Mouse (Mus musculus) hindbrain, embryonic 14.5 days (tissue): Measurements from ENCODE around the gene Zfp90. TPM values are rescaled to one million over a fixed set of nuclear protein-coding genes. Genes with fewer than 3 reads are reported as not detected.

Experiments
- ATAC-seq: fragments of 200-750 bp; cut with Nextera tagmentation; 2 replicates; pipeline ENCODE4 v1.8.0; 2017; ENCODE audit warnings: moderate number of reproducible peaks, mild to moderate bottlenecking, moderate TSS enrichment, moderate library complexity; ENCODE audit not compliant: low FRiP score
- DNase-seq: peaks from one replicate; pipeline ENCODE4 v3.0.0-alpha.2; 2015; ENCODE audit warnings: low spot score
- H3K27ac ChIP-seq: fragments of 300-500 bp; sonication (generic); 2 replicates; pipeline ENCODE4 v1.5.1; 2014; ENCODE audit warnings: mild to moderate bottlenecking, moderate library complexity
- H3K27me3 ChIP-seq: fragments of 300-500 bp; sonication (generic); 2 replicates; pipeline ENCODE4 v1.6.1; 2014; ENCODE audit warnings: mild to moderate bottlenecking, low read length, mixed read lengths; ENCODE audit not compliant: control insufficient read depth, insufficient read depth
- H3K36me3 ChIP-seq: fragments of 300-500 bp; sonication (generic); replicated peaks from 2 replicates; pipeline ENCODE4 v1.6.1; 2014; ENCODE audit not compliant: control insufficient read depth, insufficient read depth
- H3K4me1 ChIP-seq: fragments of 300-500 bp; sonication (generic); replicated peaks from 2 replicates; pipeline ENCODE4 v1.6.1; 2014; ENCODE audit warnings: antibody characterized with exemption, low read length, mixed read lengths; ENCODE audit not compliant: control insufficient read depth, insufficient read depth
- H3K4me2 ChIP-seq: fragments of 300-500 bp; sonication (generic); replicated peaks from 2 replicates; pipeline ENCODE4 v1.6.1; 2014; ENCODE audit warnings: mild to moderate bottlenecking, moderate library complexity
- H3K4me3 ChIP-seq: fragments of 300-500 bp; sonication (generic); replicated peaks from 2 replicates; pipeline ENCODE4 v1.5.1; 2014; ENCODE audit warnings: mild to moderate bottlenecking, low read length
- H3K9ac ChIP-seq: fragments of 300-500 bp; sonication (generic); 2 replicates; pipeline ENCODE4 v1.6.1; 2014
- H3K9me3 ChIP-seq: fragments of 300-500 bp; sonication (generic); 2 replicates; pipeline ENCODE4 v1.6.1; 2016; ENCODE audit warnings: low read length; ENCODE audit not compliant: control insufficient read depth
- WGBS: fragments of 180-500 bp; shearing (Covaris S2); extraction: QIAGEN DNeasy Blood & Tissue Kit; methylation state at CpG from one replicate; pipeline ENCODE4 v1.1.7; 2014; 5-methylcytosine and 5-hydroxymethylcytosine counted together
- polyA plus RNA-seq: library from polyadenylated mRNA; unstranded; fragments of >200 nt; fragmentation: Nextera tagmentation; extraction: Ambion mirVana; gene quantifications from 2 replicates; pipeline ENCODE4 v1.2.1, GENCODE M21; 2014

Zfp90 gene
- polyA plus RNA-seq, 1 experiment from 2014 or later = 40.3 TPM

DNA sequence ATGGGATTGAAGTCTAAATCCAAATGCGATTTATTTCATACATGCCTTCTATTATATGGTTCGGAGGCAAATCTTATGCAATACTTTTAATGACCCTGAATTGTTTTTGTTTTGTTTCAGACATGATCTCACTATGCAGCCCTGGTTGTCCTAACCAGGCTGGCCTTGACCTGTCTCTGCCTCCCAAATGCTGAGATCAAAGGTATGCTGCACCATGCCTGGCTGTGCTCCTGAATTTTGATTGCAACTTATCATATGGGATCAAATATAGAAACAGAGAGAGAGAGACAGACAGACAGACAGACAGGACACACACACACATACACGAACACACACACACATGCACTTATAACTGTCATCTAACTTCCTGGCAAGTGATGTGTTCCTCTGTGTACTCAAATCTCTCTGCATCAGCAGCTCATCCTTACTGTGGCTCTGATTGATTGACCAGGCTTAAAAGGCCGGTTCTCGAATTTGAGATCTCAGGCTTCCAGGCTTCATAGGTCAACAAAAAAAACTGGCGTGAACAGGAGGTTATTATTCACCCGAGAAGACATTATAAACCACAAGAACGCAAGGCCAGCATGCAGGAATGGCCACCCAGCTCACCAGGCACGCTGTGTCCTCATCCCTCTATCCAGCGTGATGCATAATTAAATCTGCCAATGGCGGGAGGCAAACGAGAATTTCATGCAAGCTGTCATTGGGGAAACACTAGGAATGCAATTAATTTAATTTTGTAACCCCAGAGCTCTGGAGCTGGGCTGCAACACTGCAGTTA is 37.8 kb downstream of the Zfp90 start:
- Histone ChIP-seq H3K9ac (no peak overlapping the region), H3K9me3 (no peaks in the 10 kb centered on the region), H3K27me3 (no peaks in the 10 kb centered on the region), H3K4me2 (no peak overlapping the region), H3K27ac (no peak overlapping the region), H3K4me1 (no peaks in the 10 kb centered on the region), H3K36me3 (no peaks in the 10 kb centered on the region), H3K4me3 (no peak overlapping the region)
- ATAC-seq (no peak), DNase-seq (peak; percentile 37)
- WGBS = 56% methylated on average over 12 of the region's 12 CpGs

- DNase-seq (no peak), ATAC-seq (no peak)
- WGBS = 69% methylated on average over 11 of the region's 11 CpGs
- no peaks in the 10 kb centered on the region for H3K27me3 ChIP-seq
- no peak overlapping the region for H3K4me3 ChIP-seq
- H3K36me3 ChIP-seq = no peaks in the 10 kb centered on the region
- H3K4me2 ChIP-seq = no peak overlapping the region
- no peaks in the 10 kb centered on the region for H3K4me1 ChIP-seq
- no peaks in the 10 kb centered on the region for H3K9me3 ChIP-seq
- H3K27ac ChIP-seq = no peak overlapping the region
- no peak overlapping the region for H3K9ac ChIP-seq
Observed at GRCm38 (mm10) chr8:106454036-106454435, 38.9 kb downstream of the Zfp90 start.

- Histone ChIP-seq H3K27me3 (no peaks in the 10 kb centered on the region), H3K27ac (no peak overlapping the region), H3K4me1 (no peaks in the 10 kb centered on the region), H3K4me2 (no peak overlapping the region), H3K36me3 (no peaks in the 10 kb centered on the region), H3K9ac (no peak overlapping the region), H3K9me3 (no peaks in the 10 kb centered on the region), H3K4me3 (no peak overlapping the region)
- 87% methylated on average over 5 of the region's 5 CpGs for WGBS
- ATAC-seq (no peak), DNase-seq (no peak)
Observed at GRCm38 (mm10) chr8:106462131-106462530, 47.0 kb downstream of the Zfp90 start.

- ATAC-seq = no peak
- DNase-seq = no peak
- no peaks in the 10 kb centered on the region for H3K9me3 ChIP-seq
- 77% methylated on average over 6 of the region's 6 CpGs for WGBS
- H3K27ac ChIP-seq = no peak overlapping the region
- no peaks in the 10 kb centered on the region for H3K36me3 ChIP-seq
- H3K4me1 ChIP-seq = no peaks in the 10 kb centered on the region
- no peak overlapping the region for H3K9ac ChIP-seq
- no peak overlapping the region for H3K4me2 ChIP-seq
- no peak overlapping the region for H3K4me3 ChIP-seq
- H3K27me3 ChIP-seq = no peaks in the 10 kb centered on the region
Observed at GRCm38 (mm10) chr8:106463795-106464194, 48.7 kb downstream of the Zfp90 start.

- no peak overlapping the region for H3K27ac ChIP-seq
- H3K27me3 ChIP-seq = no peaks in the 10 kb centered on the region
- no peaks in the 10 kb centered on the region for H3K4me1 ChIP-seq
- ATAC-seq = no peak
- H3K9ac ChIP-seq = no peak overlapping the region
- 59% methylated on average over 7 of the region's 7 CpGs for WGBS
- no peaks in the 10 kb centered on the region for H3K9me3 ChIP-seq
- H3K4me2 ChIP-seq = no peak overlapping the region
- H3K4me3 ChIP-seq = no peak overlapping the region
- no peak for DNase-seq
- H3K36me3 ChIP-seq = no peaks in the 10 kb centered on the region
Observed at GRCm38 (mm10) chr8:106469485-106469884, 54.4 kb downstream of the Zfp90 start.

DNA sequence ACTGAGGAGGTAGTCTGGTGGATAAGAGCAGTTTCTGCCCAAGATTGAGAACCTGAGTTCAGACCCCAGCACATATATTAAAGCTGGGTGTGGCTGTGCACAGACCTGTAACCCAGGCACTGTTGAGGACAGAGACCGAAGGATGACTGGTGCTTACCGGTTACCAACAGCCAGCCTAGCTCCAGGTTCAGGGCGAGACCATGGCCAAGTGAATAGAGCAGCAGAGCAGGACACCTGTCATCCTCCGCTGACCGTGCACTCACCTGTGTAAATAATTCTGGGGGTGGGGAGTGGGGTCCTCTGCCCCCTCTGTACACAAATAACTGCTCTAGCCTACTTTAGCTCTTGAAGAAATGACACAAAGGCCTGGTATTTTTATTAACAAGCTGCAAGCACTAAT is 58.9 kb downstream of the Zfp90 start:
- WGBS = 90% methylated on average over 5 of the region's 5 CpGs
- H3K4me1 ChIP-seq = no peaks in the 10 kb centered on the region
- H3K9me3 ChIP-seq = no peaks in the 10 kb centered on the region; the same call in 1 of the 2 replicates
- DNase-seq (no peak), ATAC-seq (no peak)
- H3K9ac ChIP-seq = no peak overlapping the region
- H3K4me3 ChIP-seq = no peak overlapping the region
- no peak overlapping the region for H3K27ac ChIP-seq
- H3K27me3 ChIP-seq = no peaks in the 10 kb centered on the region
- no peak overlapping the region for H3K4me2 ChIP-seq
- no peaks in the 10 kb centered on the region for H3K36me3 ChIP-seq

Other genes with a start within 250 kb of the Zfp90 start
- gene Slc7a6, start 246.5 kb upstream of the Zfp90 start, polyA plus RNA-seq = 65.8 and 67.3 TPM in 2 replicates
- gene Slc7a6os, start 204.4 kb upstream of the Zfp90 start, polyA plus RNA-seq = 29.2 and 30.2 TPM in 2 replicates
- 57.4 and 61.9 TPM in 2 replicates for gene Prmt7, start 204.4 kb upstream of the Zfp90 start, polyA plus RNA-seq
- 46.7 and 47.1 TPM in 2 replicates for gene Smpd3, start 77.3 kb upstream of the Zfp90 start, polyA plus RNA-seq
- not detected in 2 replicates for gene 6030452D12Rik, start 85.2 kb downstream of the Zfp90 start, polyA plus RNA-seq
- 3.8 and 4.1 TPM in 2 replicates for gene Cdh3, start 95.6 kb downstream of the Zfp90 start, polyA plus RNA-seq
- 5.8 and 7.5 TPM in 2 replicates for gene Gm10073, start 158.1 kb downstream of the Zfp90 start, polyA plus RNA-seq
- 1.5 and 2.6 TPM in 2 replicates for gene Cdh1, start 188.0 kb downstream of the Zfp90 start, polyA plus RNA-seq